Mouse (Mus musculus) left cerebral cortex, adult 9 months (tissue): ENCODE results near the gene Madcam1.

Experiments used
- DNase-seq, 2 experiments: peaks; one replicate each; pipeline ENCODE4 v3.0.0; 2022; ENCODE audit warnings: low spot score in 2 of 2

Gene Madcam1

GRCm38 (mm10) chr10:79664131-79664665 is at the start of gene Madcam1:
Madcam1 (plus strand) TSS chr10:79664559.
- DNase-seq: peak in 1 of 2 experiments; percentile 65

GRCm38 (mm10) chr10:79615860-79616259 is 48.5 kb upstream of the Madcam1 start:
- DNase-seq: no peak

GRCm38 (mm10) chr10:79616376-79616775 is 48.0 kb upstream of the Madcam1 start:
- DNase-seq: no peak

GRCm38 (mm10) chr10:79623950-79624349 is 40.4 kb upstream of the Madcam1 start:
- no peak for DNase-seq

GRCm38 (mm10) chr10:79625398-79625797 is 39.0 kb upstream of the Madcam1 start:
- DNase-seq: no peak

GRCm38 (mm10) chr10:79626156-79626555 is 38.2 kb upstream of the Madcam1 start:
- DNase-seq: no peak

- DNase-seq: no peak
These were observed 36.0 kb upstream of the Madcam1 start for GRCm38 (mm10) chr10:79628377-79628776.

- DNase-seq: peak in 1 of 2 experiments; percentile 84
These were observed 32.9 kb upstream of the Madcam1 start for GRCm38 (mm10) chr10:79631432-79631831.

- peak in 1 of 2 experiments; percentile 48 for DNase-seq
These were observed 31.2 kb upstream of the Madcam1 start for GRCm38 (mm10) chr10:79633006-79633777.

GRCm38 (mm10) chr10:79636287-79636686 is 28.1 kb upstream of the Madcam1 start:
- DNase-seq: no peak

GRCm38 (mm10) chr10:79637128-79638110 is 26.9 kb upstream of the Madcam1 start, which contains the start of gene Shc2:
Shc2 (minus strand) TSS chr10:79637918.
- peak in 1 of 2 experiments; percentile 83 for DNase-seq

GRCm38 (mm10) chr10:79638486-79639204 is 25.7 kb upstream of the Madcam1 start:
- DNase-seq: peak in 1 of 2 experiments; percentile 62

- DNase-seq: no peak
These were observed 18.6 kb upstream of the Madcam1 start, which contains the start of gene Odf3l2 for GRCm38 (mm10) chr10:79645711-79646110. Odf3l2 (minus strand) TSS chr10:79645738.

- DNase-seq: peak in 1 of 2 experiments; percentile 87
These were observed 15.1 kb upstream of the Madcam1 start for GRCm38 (mm10) chr10:79649070-79649751.

- DNase-seq: no peak
These were observed 11.6 kb upstream of the Madcam1 start for GRCm38 (mm10) chr10:79652789-79653188.

GRCm38 (mm10) chr10:79654946-79655395 is 9.4 kb upstream of the Madcam1 start:
- peak in 1 of 2 experiments; percentile 39 for DNase-seq

GRCm38 (mm10) chr10:79658829-79659228 is 5.5 kb upstream of the Madcam1 start:
- DNase-seq: no peak

- DNase-seq: no peak
These were observed 4.1 kb upstream of the Madcam1 start for GRCm38 (mm10) chr10:79660298-79660697.

GRCm38 (mm10) chr10:79661861-79662260 is 2.5 kb upstream of the Madcam1 start:
- no peak for DNase-seq

GRCm38 (mm10) chr10:79665051-79665450 is 692 bp downstream of the Madcam1 start:
- DNase-seq: no peak
